10 mouse cellular contexts compared by ENCODE assay signal in genomic region chr7:62571759-62572158, GRCm38 (mm10).
"Had no signal": no experiment of that assay in that cellular context is flagged by ENCODE, and none has a peak within 500 bp of the region (broad histone marks: within the 10 kb centered on the region; RNA-seq: fewer than 3 reads in every experiment).

No protein-coding gene starts in this region.

- DNase-seq: kidney, adult 2 months; kidney, postnatal 36 days; layer of hippocampus, adult 9-11 months; left cerebral cortex, postnatal 4 days; lung, adult 2 months; lung, postnatal 36 days; thymus, adult 2 months; thymus, postnatal 25 days had no signal

- ATAC-seq: intestine, embryonic 15.5 days; lung, postnatal 0 days had no signal
